Mouse (Mus musculus) olfactory bulb, adult 2 months (tissue): ENCODE measurements around the gene Tas2r102.

ENCODE experiments used
- CTCF ChIP-seq: fragments of 200-500 bp; IDR thresholded peaks from 2 replicates; pipeline ENCODE4 v1.5.1; 2012; ENCODE audit warnings: low read depth, mild to moderate bottlenecking, low read length, moderate library complexity; ENCODE audit not compliant: insufficient read depth
- POLR2A ChIP-seq: fragments of 200-500 bp; IDR thresholded peaks from 2 replicates; pipeline ENCODE4 v1.6.1; 2012; ENCODE audit warnings: mild to moderate bottlenecking, low read depth, low read length, moderate library complexity; ENCODE audit not compliant: insufficient read depth

DNA sequence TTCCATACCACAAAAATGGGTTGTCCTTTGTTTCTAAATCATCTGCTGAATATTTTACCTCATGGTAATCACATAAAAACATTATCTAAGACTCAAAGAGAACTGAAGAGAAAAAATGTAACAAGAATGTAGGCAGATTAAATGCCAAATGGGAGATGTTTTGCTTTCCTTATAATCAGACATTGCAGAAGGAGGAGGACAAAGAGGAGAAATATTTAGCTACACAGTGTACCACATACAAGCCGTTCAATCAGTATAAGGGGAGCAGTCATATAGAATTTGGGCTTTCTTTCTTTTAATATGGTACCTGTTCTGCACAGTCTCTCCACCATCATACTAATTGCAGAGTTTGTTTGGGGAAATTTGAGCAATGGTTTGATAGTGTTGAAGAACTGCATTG is 7.5 kb upstream of the Tas2r102 start, which contains the start of gene Tas2r124:
- TF ChIP-seq CTCF (no peak), POLR2A (no peak)
